Mouse (Mus musculus) CD4-positive, CD25-positive, alpha-beta regulatory T cell, adult 9 weeks (primary cell): Measurements from ENCODE around the gene Klrb1f. TPM values are rescaled to one million over a fixed set of nuclear protein-coding genes. Genes with fewer than 3 reads are reported as not detected.

ENCODE experiments used
- polyA plus RNA-seq: library from polyadenylated mRNA; unstranded; fragments of 100-300 nt; shearing (Covaris generic); gene quantifications from one replicate; pipeline ENCODE4 v1.2.1, GENCODE M21; 2017

Klrb1f gene
- 8.2 TPM for polyA plus RNA-seq

DNA sequence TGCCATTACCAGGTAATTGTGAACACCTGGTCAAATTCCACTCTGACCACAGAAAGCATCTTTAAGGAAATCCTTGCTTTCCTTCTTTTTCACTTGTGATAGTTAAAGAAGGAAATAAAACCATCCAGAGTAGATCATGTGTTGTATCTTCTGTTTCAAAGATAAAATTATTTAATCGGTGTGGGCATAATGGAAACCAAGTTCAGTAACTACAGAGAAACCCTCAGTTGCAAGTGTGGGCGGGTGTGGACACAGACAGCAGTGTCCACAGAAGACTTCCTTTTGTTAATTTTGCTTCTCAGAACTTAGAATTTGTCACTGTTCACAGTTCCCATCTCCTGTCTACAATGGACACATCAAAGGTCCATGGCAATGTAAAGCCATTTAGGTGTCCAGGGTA, at the start of gene Klrb1f:
Gene Klrb1f (plus strand): TSS at position 301 of the 400 bp plus-strand sequence.

DNA sequence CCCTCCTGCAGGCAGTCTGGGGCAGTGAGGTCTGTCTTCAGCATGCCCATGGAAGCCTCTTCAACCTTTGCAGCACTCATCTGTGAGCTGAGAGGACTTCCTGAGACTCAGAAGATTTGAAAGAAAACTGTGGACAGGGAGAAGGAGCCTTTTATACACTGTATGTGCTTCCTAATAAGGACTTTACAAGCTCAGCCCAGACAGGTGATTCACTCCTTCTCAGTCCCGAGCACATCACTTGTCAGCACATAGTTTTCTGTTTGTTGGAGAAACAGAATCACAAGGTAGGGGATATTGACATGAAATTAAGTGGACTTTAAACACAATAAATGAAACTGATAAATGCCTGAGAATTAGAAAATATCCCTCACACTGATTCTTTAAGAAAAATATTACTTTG, 55.1 kb downstream of the Klrb1f start, which contains the start of gene Clec2e:
Gene Clec2e (minus strand): TSS at position 120 of the 400 bp plus-strand sequence.

Other genes starting within 250 kb of the Klrb1f start
- gene Gm44511, start 219.6 kb upstream of the Klrb1f start, polyA plus RNA-seq: not detected
- gene Klrb1b, start 219.6 kb upstream of the Klrb1f start, polyA plus RNA-seq: not detected
- gene Clec2i, start 158.3 kb upstream of the Klrb1f start, polyA plus RNA-seq: 130 TPM
- 3.7 TPM for gene BC035044, start 154.8 kb upstream of the Klrb1f start, polyA plus RNA-seq
- gene Clec2g, start 111.5 kb upstream of the Klrb1f start, polyA plus RNA-seq: not detected
- gene Clec2e, start 55.0 kb downstream of the Klrb1f start, polyA plus RNA-seq: not detected
- 28.9 TPM for gene Clec2d, start 134.7 kb downstream of the Klrb1f start, polyA plus RNA-seq
- 195 TPM for gene Cd69, start 229.5 kb downstream of the Klrb1f start, polyA plus RNA-seq